Mouse (Mus musculus): ENCODE measurements around the gene Nelfb.

The Nelfb gene

GRCm38 (mm10) chr2:25195211-25196156, 15.8 kb downstream of the Nelfb start:
- peak; percentile 69 to 80 for DNase-seq

- peak in 1 of 2 experiments; percentile 29 for DNase-seq
These were observed 16.7 kb downstream of the Nelfb start for GRCm38 (mm10) chr2:25194486-25195171.

DNA sequence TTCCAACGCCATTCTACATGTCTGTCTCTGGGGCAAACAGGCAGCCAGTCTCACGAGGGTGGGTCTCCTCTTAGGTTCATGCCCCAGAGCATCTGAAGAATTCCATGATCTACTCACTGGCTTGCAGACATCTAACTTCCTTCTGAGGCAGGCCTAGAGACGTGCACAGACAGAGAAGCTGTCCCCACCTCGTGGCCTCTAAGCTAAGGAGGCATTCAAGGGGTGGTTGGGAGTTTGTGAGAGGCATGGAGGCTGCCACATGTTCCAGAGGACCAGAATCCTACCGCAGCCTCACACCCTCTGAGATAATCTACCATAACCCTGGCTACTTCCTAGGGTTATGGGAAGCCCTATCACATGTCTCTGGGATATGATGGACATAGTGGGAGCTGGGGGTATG, 17.3 kb downstream of the Nelfb start:
- no peak for DNase-seq

DNA sequence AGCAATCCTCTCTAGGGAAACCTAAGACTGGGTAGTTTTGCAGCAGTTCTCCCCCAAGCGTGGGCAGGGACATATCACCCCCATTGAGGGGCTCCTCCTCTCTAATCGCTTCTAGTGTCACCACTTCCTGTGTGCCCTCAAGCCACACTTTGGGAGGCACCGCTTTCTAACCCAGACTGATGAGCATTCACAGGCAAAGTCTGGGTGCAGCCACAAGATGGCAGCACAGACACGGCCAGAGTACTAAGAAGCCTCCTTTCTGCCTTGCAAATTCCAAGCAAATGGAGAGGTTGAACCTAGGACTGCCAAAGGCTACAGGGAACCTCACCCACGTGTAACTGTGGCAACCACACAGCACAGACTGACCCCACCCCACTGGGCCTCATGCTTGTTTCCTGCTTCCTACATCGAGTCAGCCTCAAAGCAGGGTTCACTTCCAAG, 17.9 kb downstream of the Nelfb start:
- DNase-seq, result peak; percentile 88 to 91

DNA sequence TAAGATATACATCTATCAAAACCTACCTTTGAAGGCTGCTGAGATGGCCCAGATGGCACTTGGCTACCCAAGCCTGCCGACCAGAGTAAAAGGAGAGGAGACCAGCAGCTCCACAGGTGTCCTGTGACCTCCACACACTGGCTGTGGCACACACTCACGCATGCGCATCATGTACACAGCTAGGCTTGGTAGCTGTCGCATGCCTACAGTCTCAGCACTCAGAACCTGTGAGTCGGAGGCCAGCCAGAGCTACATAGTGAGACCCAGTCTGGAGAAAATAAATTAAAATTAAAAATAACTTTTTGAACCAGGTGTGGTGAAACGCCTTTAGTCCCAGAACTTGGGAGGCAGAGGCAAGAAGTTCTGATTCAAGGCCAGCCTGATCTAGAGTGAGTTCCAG, 23.4 kb downstream of the Nelfb start:
- no peak for DNase-seq

GRCm38 (mm10) chr2:25186575-25186930, 24.7 kb downstream of the Nelfb start:
- DNase-seq, result no peak

- DNase-seq, result peak; percentile 78 to 86
These were observed 25.4 kb downstream of the Nelfb start for GRCm38 (mm10) chr2:25185625-25186574.

GRCm38 (mm10) chr2:25184496-25184895, 26.8 kb downstream of the Nelfb start:
- no peak for DNase-seq

DNA sequence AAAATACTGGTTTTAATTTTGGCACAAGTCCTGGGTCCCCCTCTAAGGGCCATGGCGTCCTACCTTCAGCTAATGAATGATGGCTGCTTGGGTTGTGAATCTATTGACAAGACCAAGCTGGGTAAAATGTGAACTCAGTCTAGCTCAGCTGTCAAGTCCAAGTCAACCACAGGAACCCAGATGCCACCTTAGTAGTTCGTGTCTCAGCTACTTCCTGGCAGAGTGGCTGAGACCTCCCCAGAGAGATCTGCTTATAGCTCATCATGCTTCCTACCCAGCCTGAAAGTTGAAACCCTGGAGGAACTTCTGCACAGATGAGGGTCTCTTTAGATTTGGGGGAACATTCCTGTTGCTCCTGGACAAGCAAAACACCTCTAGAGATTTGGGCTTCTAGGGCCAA, 28.0 kb downstream of the Nelfb start:
- no peak for DNase-seq

DNA sequence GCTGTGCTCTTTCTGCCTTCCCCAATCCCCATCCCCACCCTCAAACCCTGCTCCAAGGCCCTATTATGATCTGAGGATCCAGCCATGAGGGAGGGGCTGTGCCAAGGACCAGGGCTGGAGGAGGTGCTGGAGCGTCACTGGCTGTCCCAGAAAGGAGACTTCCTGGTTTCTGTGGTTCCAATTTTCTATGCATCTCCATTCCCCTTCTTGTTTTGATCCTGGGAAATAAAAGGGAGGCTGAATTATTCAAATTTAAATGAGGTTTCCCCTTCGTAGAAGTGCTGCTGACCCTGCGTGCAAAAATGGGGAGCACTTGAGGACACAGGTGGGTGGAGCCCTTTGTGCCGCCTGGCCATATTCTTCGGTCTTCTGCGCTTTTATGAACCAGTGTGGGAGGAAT, 28.6 kb downstream of the Nelfb start:
- DNase-seq, result no peak

DNA sequence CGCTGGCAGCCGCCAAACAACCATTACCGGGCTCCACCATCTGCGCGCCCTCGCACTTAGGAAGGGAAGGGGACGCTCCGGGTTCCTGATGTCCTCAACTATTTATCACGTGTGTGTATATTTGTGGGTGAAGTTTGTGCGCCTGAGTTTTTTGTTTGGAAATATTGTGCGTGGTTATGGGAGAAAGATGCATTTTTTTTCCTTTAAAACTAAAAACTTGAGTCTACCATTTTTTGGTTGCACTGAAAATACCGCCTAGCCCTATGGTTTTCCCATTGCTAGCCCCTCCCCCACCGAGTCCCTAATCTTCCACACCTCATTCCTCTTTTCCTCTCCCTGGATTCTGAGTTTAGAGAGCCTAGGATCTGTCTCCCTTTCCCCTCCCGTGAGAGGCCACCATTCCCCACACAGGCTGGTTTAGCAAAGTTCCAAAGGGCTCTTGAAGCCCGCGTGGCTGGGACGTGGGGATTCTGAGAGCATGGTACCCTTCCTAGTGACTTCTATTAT, 29.3 kb downstream of the Nelfb start:
- peak in 1 of 2 experiments; percentile 48 for DNase-seq

DNA sequence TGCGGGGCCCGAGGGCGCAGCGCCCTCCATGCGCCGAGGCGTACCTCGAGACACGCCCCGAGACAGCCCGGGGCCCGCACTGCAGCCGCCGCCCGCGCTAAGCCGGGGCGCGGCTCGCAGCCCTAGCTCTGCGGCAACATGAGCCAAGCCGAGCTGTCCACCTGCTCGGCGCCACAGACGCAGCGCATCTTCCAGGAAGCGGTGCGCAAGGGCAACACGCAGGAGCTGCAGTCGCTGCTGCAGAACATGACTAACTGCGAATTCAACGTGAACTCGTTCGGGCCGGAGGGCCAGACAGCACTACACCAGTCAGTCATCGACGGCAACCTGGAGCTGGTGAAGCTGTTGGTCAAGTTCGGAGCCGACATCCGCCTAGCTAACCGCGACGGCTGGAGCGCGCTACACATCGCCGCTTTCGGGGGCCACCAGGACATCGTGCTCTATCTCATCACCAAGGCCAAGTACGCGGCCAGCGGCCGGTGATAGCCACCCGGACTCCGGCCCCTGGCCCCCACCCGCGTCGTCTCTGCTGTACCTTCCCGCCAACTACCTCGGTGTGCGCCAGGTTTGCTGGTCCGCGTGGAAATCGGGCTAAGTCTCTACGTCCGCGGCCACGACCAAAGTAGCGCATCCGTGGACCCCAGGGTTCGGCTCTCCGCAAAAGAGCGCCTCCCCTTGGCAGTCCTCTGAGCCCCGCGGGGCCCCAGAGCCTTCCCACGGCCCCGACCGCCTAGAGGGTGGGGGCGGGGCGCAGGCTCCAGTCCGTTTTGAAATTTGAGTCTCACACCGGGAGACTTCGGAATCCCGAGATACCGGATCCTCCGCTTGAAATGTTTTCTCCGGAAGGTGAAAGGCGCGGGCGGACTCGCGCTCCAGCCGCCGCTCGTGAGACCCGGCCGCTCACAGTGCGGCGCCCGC, 30.1 kb downstream of the Nelfb start:
- peak; percentile 66 to 75 for DNase-seq

DNA sequence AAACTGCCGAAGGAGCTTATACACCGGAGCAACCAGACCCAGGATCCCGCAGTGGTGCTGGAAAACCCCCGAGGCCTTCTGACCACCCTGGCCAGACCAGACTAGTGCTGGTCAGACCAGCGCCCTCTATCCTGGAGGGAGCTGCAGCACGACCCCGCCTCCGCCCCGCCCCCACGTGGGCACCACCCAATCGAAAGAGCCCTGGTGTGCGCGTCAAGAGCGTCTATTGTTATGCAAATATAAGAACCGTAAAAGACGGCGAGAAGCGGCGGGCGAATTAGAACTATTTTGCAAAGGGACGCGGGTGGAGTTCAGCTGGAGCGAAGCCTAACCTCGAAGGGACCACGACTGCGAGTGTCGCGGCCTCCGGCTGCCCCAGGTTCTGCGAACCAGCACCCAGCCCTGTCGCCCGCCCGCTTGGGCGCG, 30.8 kb downstream of the Nelfb start, which contains the start of gene Nrarp:
Gene Nrarp, plus strand, starts transcription at position 281 of the 426 bp plus-strand sequence.
- DNase-seq, result peak; percentile 95 to 97

DNA sequence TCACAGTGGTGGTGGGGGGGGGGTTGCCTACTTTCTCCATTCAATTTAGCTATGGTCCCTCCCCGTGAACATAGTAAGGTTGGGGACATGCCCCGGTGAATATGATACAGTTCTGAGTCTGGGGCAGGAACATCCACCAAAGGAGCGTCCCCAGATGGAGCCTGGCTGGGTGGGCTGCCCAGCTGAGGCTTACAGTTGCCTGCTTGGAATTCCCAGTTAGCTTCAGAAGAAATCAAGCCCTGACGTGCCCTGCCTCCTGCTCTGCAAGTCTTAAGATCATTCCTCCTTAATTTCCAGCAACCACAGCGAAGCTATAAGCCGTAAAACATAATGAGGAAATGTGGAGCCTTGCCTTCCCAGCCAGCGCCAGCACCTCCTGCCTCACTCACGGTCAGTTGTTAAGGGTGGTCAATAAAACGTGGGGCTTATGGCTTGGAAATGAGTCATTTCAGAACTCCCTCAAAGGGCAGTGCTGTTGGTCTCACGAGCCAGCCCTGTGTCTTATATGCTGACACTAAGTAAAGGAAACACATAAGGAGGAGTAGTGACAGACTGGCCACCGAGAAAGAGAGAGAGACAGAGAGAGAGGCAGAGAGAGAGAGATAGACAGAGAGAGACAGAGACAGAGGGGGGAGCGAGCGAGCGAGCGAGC, 31.6 kb downstream of the Nelfb start:
- DNase-seq, result peak in 1 of 2 experiments; percentile 7

DNA sequence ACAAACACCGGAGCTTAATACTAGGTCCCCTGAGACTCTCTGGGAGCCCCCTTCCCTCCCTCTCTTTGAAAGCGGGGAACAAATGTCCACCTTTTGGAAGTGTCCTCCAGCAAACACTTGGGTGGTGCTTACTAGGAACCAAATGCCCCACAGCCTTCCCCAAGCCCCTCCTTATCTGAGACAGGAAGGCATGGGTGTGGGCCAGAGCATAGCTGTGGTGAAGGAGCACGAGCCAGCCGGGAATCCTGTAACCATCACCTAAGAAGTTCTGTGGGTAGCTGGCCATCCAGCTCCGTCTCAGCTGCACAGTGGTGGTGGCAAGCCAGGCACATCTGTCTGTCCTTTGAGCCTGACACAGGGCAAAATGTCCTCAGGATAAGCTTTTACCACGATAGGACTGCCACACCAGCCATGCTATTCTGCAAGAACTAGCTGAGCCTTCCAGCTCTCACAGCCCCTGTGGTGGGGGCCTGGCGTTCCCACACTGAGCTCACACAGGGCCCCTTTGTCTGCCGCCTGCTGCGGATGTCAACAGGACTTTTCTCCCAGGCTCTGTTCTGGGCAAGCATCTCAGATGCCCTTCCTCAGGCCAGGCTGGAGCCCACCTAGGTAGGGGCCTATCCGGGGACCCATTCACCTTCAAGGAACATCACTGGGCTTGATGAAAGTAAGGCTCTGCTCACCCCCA, 32.9 kb downstream of the Nelfb start:
- peak; percentile 13 to 42 for DNase-seq

DNA sequence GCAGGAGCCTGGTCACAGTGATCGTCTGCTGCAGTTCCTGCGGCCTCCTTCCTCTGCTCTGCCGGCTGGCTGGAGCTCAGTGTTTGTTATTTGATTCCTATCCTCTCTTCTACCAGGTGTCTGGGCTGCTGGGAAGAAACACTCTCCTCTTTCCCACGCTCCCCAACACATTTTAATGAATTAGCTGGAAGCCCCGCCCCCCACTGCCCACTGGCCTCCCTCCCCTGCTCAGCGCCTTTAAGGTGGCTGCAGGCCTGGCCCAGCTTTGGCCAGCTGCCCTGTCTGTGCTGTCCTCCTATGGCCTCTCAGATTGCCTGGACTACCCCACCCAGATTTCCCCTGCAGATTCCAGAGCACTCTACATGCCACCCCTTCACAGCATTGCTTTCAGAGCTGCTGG, 33.6 kb downstream of the Nelfb start:
- DNase-seq, result peak; percentile 87 to 92

- DNase-seq, result peak; percentile 16 to 41
These were observed 34.2 kb downstream of the Nelfb start for GRCm38 (mm10) chr2:25177076-25177475.

- DNase-seq, result peak; percentile 5 to 39
These were observed 34.7 kb downstream of the Nelfb start for GRCm38 (mm10) chr2:25176573-25176972.

DNA sequence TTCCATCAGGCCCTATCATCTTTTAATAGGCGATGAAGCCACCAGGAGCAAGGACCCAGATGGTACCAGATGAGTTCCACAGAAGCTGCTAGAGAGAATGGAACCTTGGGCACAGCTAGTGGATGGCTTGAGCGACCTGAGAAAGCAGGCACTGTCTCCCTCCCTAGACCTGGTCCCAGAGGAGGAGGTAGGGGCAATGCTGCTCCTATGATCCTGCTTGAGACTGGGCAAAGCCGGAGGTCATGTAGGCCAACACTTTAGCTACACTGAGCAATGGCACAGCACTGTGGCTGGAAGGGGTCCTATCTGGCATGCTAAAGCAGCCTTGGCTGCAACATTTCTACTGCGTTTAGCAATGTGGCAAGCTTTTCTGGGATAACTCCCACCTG, 35.6 kb downstream of the Nelfb start:
- DNase-seq, result no peak

All from kidney, postnatal 4 days (tissue).